Comparison of ENCODE assay signal across 8 mouse cellular contexts in the genomic region with DNA sequence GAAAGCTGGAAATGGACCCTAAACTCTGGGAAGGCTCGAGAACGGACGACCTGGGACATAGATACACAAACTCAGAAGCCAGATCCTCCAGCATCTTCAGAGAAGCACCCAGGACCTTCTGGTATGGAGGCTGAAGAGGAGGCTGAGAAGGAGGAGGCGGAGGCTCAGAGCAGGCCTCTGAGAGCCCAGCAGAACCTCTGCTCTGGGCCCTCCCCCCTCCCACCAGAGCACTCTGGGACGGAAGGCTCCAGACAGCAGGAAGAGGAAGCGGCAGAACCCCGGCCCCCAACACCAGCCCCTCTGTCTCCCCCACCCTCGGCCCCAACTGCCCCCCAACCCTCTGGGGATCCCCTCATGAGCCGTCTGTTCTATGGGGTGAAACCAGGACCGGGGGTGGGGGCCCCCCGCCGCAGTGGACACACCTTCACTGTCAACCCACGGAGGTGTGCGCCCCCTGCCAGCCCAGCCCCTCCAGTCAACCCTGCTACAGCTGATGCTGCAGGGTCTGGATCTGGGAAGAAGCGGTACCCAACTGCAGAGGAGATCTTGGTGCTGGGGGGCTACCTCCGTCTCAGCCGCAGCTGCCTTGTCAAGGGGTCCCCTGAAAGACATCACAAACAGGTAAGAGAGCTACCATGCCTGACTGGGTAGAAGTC. TPM values are rescaled to one million over a fixed set of nuclear protein-coding genes. Genes with fewer than 3 reads are reported as not detected.
DNase-seq lines count a peak whose midpoint lies in the region; ATAC-seq lines count a peak whose summit lies in the region.

No protein-coding gene starts in this region.

- H3K36me3 ChIP-seq in heart, embryonic 16.5 days (ENCODE audit: control insufficient read depth, insufficient read depth): peaks cover 8% of the 10 kb centered on the region
- peaks cover 21% of the 10 kb centered on the region for H3K36me3 ChIP-seq in limb, embryonic 13.5 days
- 0 out of 2 replicates have a peak, but pooled peaks cover 3% of the 10 kb centered on the region for H3K36me3 ChIP-seq in midbrain, embryonic 15.5 days (replicated peaks)

- peaks cover 44% of the 10 kb centered on the region for H3K4me1 ChIP-seq in heart, embryonic 16.5 days (ENCODE audit: control insufficient read depth, insufficient read depth, low read length)
- H3K4me1 ChIP-seq in limb, embryonic 13.5 days: peaks cover 62% of the 10 kb centered on the region
- peaks cover 71% of the 10 kb centered on the region for H3K4me1 ChIP-seq in midbrain, embryonic 15.5 days

- H3K9me3 ChIP-seq in heart, embryonic 16.5 days (replicated peaks; ENCODE audit: control insufficient read depth, low read length): peaks cover 3% of the 10 kb centered on the region; the same call in 1 of the 2 replicates
- H3K9me3 ChIP-seq in limb, embryonic 13.5 days: no peaks in the 10 kb centered on the region
- H3K9me3 ChIP-seq in midbrain, embryonic 15.5 days: no peaks in the 10 kb centered on the region

- H3K27ac ChIP-seq in heart, embryonic 16.5 days (ENCODE audit: low read length): peak overlapping the region; percentile 96
- peak overlapping the region; percentile 95 for H3K27ac ChIP-seq in limb, embryonic 13.5 days
- peak overlapping the region; percentile 53 for H3K27ac ChIP-seq in midbrain, embryonic 15.5 days

- peak; percentile 44 for DNase-seq in gastrocnemius, postnatal 14 days
- no peak for DNase-seq in gastrocnemius, adult 8-10 months (ENCODE audit: low spot score in 2 of 2)
- DNase-seq in adrenal gland, postnatal 36 days: peak; percentile 38 to 66
- peak; percentile 74 for DNase-seq in thymus, postnatal 4 days
- DNase-seq in layer of hippocampus, postnatal 14 days (ENCODE audit: low spot score in 2 of 2): no peak

- no peaks in the 10 kb centered on the region for H3K27me3 ChIP-seq in heart, embryonic 16.5 days (ENCODE audit: control insufficient read depth, insufficient read depth, low read length)
- no peaks in the 10 kb centered on the region for H3K27me3 ChIP-seq in limb, embryonic 13.5 days
- H3K27me3 ChIP-seq in midbrain, embryonic 15.5 days (replicated peaks): no peaks in the 10 kb centered on the region

- H3K9ac ChIP-seq in heart, embryonic 16.5 days (ENCODE audit: low read length): peak overlapping the region; percentile 73
- peak overlapping the region; percentile 86 for H3K9ac ChIP-seq in limb, embryonic 13.5 days
- H3K9ac ChIP-seq in midbrain, embryonic 15.5 days: peak overlapping the region; percentile 61

- intact Hi-C loops in gastrocnemius, postnatal 14 days (cut with DNase I; ENCODE audit: low total_unique reads): no loop called here

- peak overlapping the region; percentile 69 for H3K4me3 ChIP-seq in heart, embryonic 16.5 days (ENCODE audit: low read length)
- peak overlapping the region; percentile 63 for H3K4me3 ChIP-seq in limb, embryonic 13.5 days
- peak overlapping the region; percentile 78 for H3K4me3 ChIP-seq in midbrain, embryonic 15.5 days

- peak overlapping the region; percentile 83 for H3K4me2 ChIP-seq in heart, embryonic 16.5 days (ENCODE audit: low read depth, low read length)
- H3K4me2 ChIP-seq in limb, embryonic 13.5 days (replicated peaks): peak overlapping the region; percentile 99
- H3K4me2 ChIP-seq in midbrain, embryonic 15.5 days: peak overlapping the region; percentile 97

- 21% methylated on average over 16 of the region's 17 CpGs for WGBS in heart, embryonic 16.5 days
- 24% methylated on average over 17 of the region's 17 CpGs for WGBS in limb, embryonic 13.5 days
- WGBS in midbrain, embryonic 15.5 days: 32% methylated on average over 17 of the region's 17 CpGs

- ATAC-seq in heart, embryonic 16.5 days (replicated peaks; ENCODE audit: extremely low read depth, insufficient read depth, low FRiP score): no peak
- no peak for ATAC-seq in limb, embryonic 13.5 days (ENCODE audit: low FRiP score, low read depth)
- no peak for ATAC-seq in midbrain, embryonic 15.5 days (replicated peaks)

RNA-seq across cellular contexts. Expression of gene Ppp1r18, which starts 2.9 kb away (rescaled TPM):
- total RNA-seq in gastrocnemius, postnatal 14 days (2021): 10 to 100 TPM; 13.4 to 13.7 TPM
- total RNA-seq in gastrocnemius, adult 8-10 months (2022): 1 to 10 TPM; 2.4 to 4.7 (median 3.3) TPM
- 10 to 100 TPM; 26.1 to 35.1 TPM for total RNA-seq in adrenal gland, postnatal 36 days (2021)
- 19.6 and 20.1 TPM in 2 replicates for polyA plus RNA-seq in heart, embryonic 16.5 days (2015; fragmentation: Nextera tagmentation; extraction: Ambion mirVana)
- 22.4 and 27.6 TPM in 2 replicates for polyA plus RNA-seq in limb, embryonic 13.5 days (2015; fragmentation: Nextera tagmentation; extraction: Ambion mirVana)
- polyA plus RNA-seq in midbrain, embryonic 15.5 days (2015; fragmentation: Nextera tagmentation; extraction: Ambion mirVana): 20.3 and 23.3 TPM in 2 replicates
- total RNA-seq in layer of hippocampus, postnatal 14 days (2021): 10 to 100 TPM; 13.4 to 14.0 TPM

RNA-seq across cellular contexts. Expression of gene Nrm, which starts 7.2 kb away (rescaled TPM):
- 1 to 10 TPM; 4.8 TPM for total RNA-seq in gastrocnemius, postnatal 14 days (2021)
- 1 to 10 TPM in 2 of 4 experiments, under 1 TPM in 2; 0.52 to 2.6 (median 1.4) TPM for total RNA-seq in gastrocnemius, adult 8-10 months (2022)
- 1 to 10 TPM; 6.7 to 7.5 TPM for total RNA-seq in adrenal gland, postnatal 36 days (2021)
- 45.9 and 46.9 TPM in 2 replicates for polyA plus RNA-seq in heart, embryonic 16.5 days (2015; fragmentation: Nextera tagmentation; extraction: Ambion mirVana)
- polyA plus RNA-seq in limb, embryonic 13.5 days (2015; fragmentation: Nextera tagmentation; extraction: Ambion mirVana): 54.9 and 55.1 TPM in 2 replicates
- polyA plus RNA-seq in midbrain, embryonic 15.5 days (2015; fragmentation: Nextera tagmentation; extraction: Ambion mirVana): 18.6 and 18.9 TPM in 2 replicates
- 1 to 10 TPM; 3.9 to 4.7 TPM for total RNA-seq in layer of hippocampus, postnatal 14 days (2021)

RNA-seq across cellular contexts. Expression of gene Dhx16, which starts 11.3 kb away (rescaled TPM):
- total RNA-seq in gastrocnemius, postnatal 14 days (2021): 10 to 100 TPM; 10.5 to 11.9 TPM
- 10 to 100 TPM; 13.5 to 16.8 (median 16.0) TPM for total RNA-seq in gastrocnemius, adult 8-10 months (2022)
- 10 to 100 TPM; 37.5 to 40.8 TPM for total RNA-seq in adrenal gland, postnatal 36 days (2021)
- polyA plus RNA-seq in heart, embryonic 16.5 days (2015; fragmentation: Nextera tagmentation; extraction: Ambion mirVana): 27.4 and 29.2 TPM in 2 replicates
- polyA plus RNA-seq in limb, embryonic 13.5 days (2015; fragmentation: Nextera tagmentation; extraction: Ambion mirVana): 41.8 and 42.5 TPM in 2 replicates
- polyA plus RNA-seq in midbrain, embryonic 15.5 days (2015; fragmentation: Nextera tagmentation; extraction: Ambion mirVana): 36.3 and 40.4 TPM in 2 replicates
- 10 to 100 TPM; 30.3 to 33.6 TPM for total RNA-seq in layer of hippocampus, postnatal 14 days (2021)

RNA-seq across cellular contexts. Expression of gene Mdc1, which starts 27.0 kb away (rescaled TPM):
- total RNA-seq in gastrocnemius, postnatal 14 days (2021): 1 to 10 TPM; 5.4 to 6.9 TPM
- 1 to 10 TPM; 3.2 to 5.0 (median 4.0) TPM for total RNA-seq in gastrocnemius, adult 8-10 months (2022)
- 10 to 100 TPM; 18.3 to 18.7 TPM for total RNA-seq in adrenal gland, postnatal 36 days (2021)
- polyA plus RNA-seq in heart, embryonic 16.5 days (2015; fragmentation: Nextera tagmentation; extraction: Ambion mirVana): 14.7 and 15.0 TPM in 2 replicates
- polyA plus RNA-seq in limb, embryonic 13.5 days (2015; fragmentation: Nextera tagmentation; extraction: Ambion mirVana): 13.5 and 15.5 TPM in 2 replicates
- polyA plus RNA-seq in midbrain, embryonic 15.5 days (2015; fragmentation: Nextera tagmentation; extraction: Ambion mirVana): 9.0 and 10.7 TPM in 2 replicates
- total RNA-seq in layer of hippocampus, postnatal 14 days (2021): 10 to 100 TPM; 13.6 to 15.0 TPM

RNA-seq across cellular contexts. Expression of gene 2310061I04Rik, which starts 28.9 kb away (rescaled TPM):
- 10 to 100 TPM; 55.3 to 65.1 TPM for total RNA-seq in gastrocnemius, postnatal 14 days (2021)
- total RNA-seq in gastrocnemius, adult 8-10 months (2022): 10 to 100 TPM; 52.7 to 68.7 (median 62.6) TPM
- total RNA-seq in adrenal gland, postnatal 36 days (2021): 10 to 100 TPM; 47.0 to 49.4 TPM
- polyA plus RNA-seq in heart, embryonic 16.5 days (2015; fragmentation: Nextera tagmentation; extraction: Ambion mirVana): 33.7 and 34.6 TPM in 2 replicates
- polyA plus RNA-seq in limb, embryonic 13.5 days (2015; fragmentation: Nextera tagmentation; extraction: Ambion mirVana): 21.9 and 25.0 TPM in 2 replicates
- 68.2 and 72.8 TPM in 2 replicates for polyA plus RNA-seq in midbrain, embryonic 15.5 days (2015; fragmentation: Nextera tagmentation; extraction: Ambion mirVana)
- total RNA-seq in layer of hippocampus, postnatal 14 days (2021): 10 to 100 TPM; 61.8 to 71.4 TPM

Comparison
In these comparisons a context has a peak if more than half of its experiments do, and no peak if none do; other contexts are left out.
1. DNase-seq: peak in gastrocnemius, postnatal 14 days (single experiment), adrenal gland, postnatal 36 days (2 of 2) and thymus, postnatal 4 days (single experiment); none in gastrocnemius, adult 8-10 months (0 of 2) and layer of hippocampus, postnatal 14 days (0 of 2).
2. Peak in every context shown above with its lines, with median percentiles within 50 percentile points of each other: H3K27ac ChIP-seq, H3K4me2 ChIP-seq, H3K4me3 ChIP-seq and H3K9ac ChIP-seq.